In genomic region chr3:122705246-122705645, GRCm38 (mm10) we compare ENCODE assay signal across 30 mouse cellular contexts. TPM values are rescaled to one million over a fixed set of nuclear protein-coding genes. Genes with fewer than 3 reads are reported as not detected.
DNase-seq lines count a peak whose midpoint lies in the region; ATAC-seq and TF ChIP-seq lines count a peak whose summit lies in the region.
"Had no signal": no experiment of that assay in that cellular context is flagged by ENCODE, and none has a peak within 500 bp of the region (broad histone marks: within the 10 kb centered on the region; RNA-seq: fewer than 3 reads in every experiment).

No protein-coding gene starts in this region.

- H3K27me3 ChIP-seq in intestine, embryonic 14.5 days (replicated peaks; ENCODE audit: control insufficient read depth, insufficient read depth, low read length): no peaks in the 10 kb centered on the region
- no peaks in the 10 kb centered on the region for H3K27me3 ChIP-seq in intestine, postnatal 0 days (replicated peaks; ENCODE audit: control insufficient read depth, insufficient read depth, low read length)
- H3K27me3 ChIP-seq in stomach, embryonic 14.5 days (ENCODE audit: control insufficient read depth, insufficient read depth, low read length): no peaks in the 10 kb centered on the region
- H3K27me3 ChIP-seq in midbrain, embryonic 15.5 days (replicated peaks): no peaks in the 10 kb centered on the region
- H3K27me3 ChIP-seq: embryonic facial prominence, embryonic 12.5 days; forebrain, embryonic 15.5 days; heart, embryonic 13.5 days; hindbrain, embryonic 15.5 days; limb, embryonic 15.5 days; liver, embryonic 13.5 days; neural tube, embryonic 12.5 days had no signal

- DNase-seq in intestine, embryonic 14.5 days (ENCODE audit: low spot score): no peak
- DNase-seq in lung, postnatal 10 days: peak; percentile 16
- no peak for DNase-seq in lung, postnatal 25 days (ENCODE audit: low spot score)
- no peak for DNase-seq in adrenal gland, adult 2 months
- DNase-seq: adrenal gland, postnatal 25 days; cerebellum, adult 11-12 months; cerebellum, adult 9-11 months; embryo, embryonic 11 days; gastrocnemius, adult 2 months; heart, postnatal 10 days; kidney, postnatal 14 days; layer of hippocampus, adult 9-11 months; liver, embryonic 13.5 days; midbrain, embryonic 14.5 days; right cerebral cortex, adult 18-20 months; spleen, adult 18-20 months; thymus, postnatal 14 days had no signal

- H3K4me2 ChIP-seq in intestine, embryonic 14.5 days (ENCODE audit: low read length): no peak overlapping the region
- H3K4me2 ChIP-seq in intestine, postnatal 0 days (replicated peaks; ENCODE audit: low read depth): no peak overlapping the region
- H3K4me2 ChIP-seq in stomach, embryonic 14.5 days (replicated peaks; ENCODE audit: low read depth, low read length): 0 out of 2 replicates have a peak overlapping the region, but pooled peaks have one; percentile 3
- H3K4me2 ChIP-seq in midbrain, embryonic 15.5 days: no peak overlapping the region
- H3K4me2 ChIP-seq: embryonic facial prominence, embryonic 12.5 days; forebrain, embryonic 15.5 days; heart, embryonic 13.5 days; hindbrain, embryonic 15.5 days; limb, embryonic 15.5 days; liver, embryonic 13.5 days; neural tube, embryonic 12.5 days had no signal

- TF ChIP-seq CTCF in intestine, postnatal 0 days (IDR thresholded peaks at IDR 0.05; ENCODE audit: low read depth): no peak

- no peaks in the 10 kb centered on the region for H3K36me3 ChIP-seq in intestine, embryonic 14.5 days (ENCODE audit: control insufficient read depth, insufficient read depth, low read length)
- H3K36me3 ChIP-seq in intestine, postnatal 0 days (ENCODE audit: control insufficient read depth, insufficient read depth): no peaks in the 10 kb centered on the region
- H3K36me3 ChIP-seq in stomach, embryonic 14.5 days (ENCODE audit: control insufficient read depth, insufficient read depth, low read length): no peaks in the 10 kb centered on the region
- H3K36me3 ChIP-seq in midbrain, embryonic 15.5 days (replicated peaks): no peaks in the 10 kb centered on the region
- H3K36me3 ChIP-seq: embryonic facial prominence, embryonic 12.5 days; forebrain, embryonic 15.5 days; heart, embryonic 13.5 days; hindbrain, embryonic 10.5 days; hindbrain, embryonic 15.5 days; limb, embryonic 10.5 days; limb, embryonic 15.5 days; liver, embryonic 13.5 days; neural tube, embryonic 12.5 days had no signal

- peaks cover 12% of the 10 kb centered on the region; the same call in 1 of the 2 replicates for H3K4me1 ChIP-seq in intestine, embryonic 14.5 days (replicated peaks; ENCODE audit: control insufficient read depth, insufficient read depth, low read length)
- no peaks in the 10 kb centered on the region; the same call in 1 of the 2 replicates for H3K4me1 ChIP-seq in intestine, postnatal 0 days (replicated peaks; ENCODE audit: control insufficient read depth, insufficient read depth, low read length)
- H3K4me1 ChIP-seq in stomach, embryonic 14.5 days (ENCODE audit: control insufficient read depth, insufficient read depth, low read length): peaks cover 9% of the 10 kb centered on the region
- no peaks in the 10 kb centered on the region for H3K4me1 ChIP-seq in midbrain, embryonic 15.5 days
- H3K4me1 ChIP-seq: embryonic facial prominence, embryonic 12.5 days; forebrain, embryonic 15.5 days; hindbrain, embryonic 15.5 days; limb, embryonic 10.5 days; limb, embryonic 15.5 days; liver, embryonic 13.5 days; neural tube, embryonic 12.5 days had no signal

- no peaks in the 10 kb centered on the region for H3K9me3 ChIP-seq in intestine, embryonic 14.5 days (ENCODE audit: control insufficient read depth, low read length)
- H3K9me3 ChIP-seq in intestine, postnatal 0 days (ENCODE audit: control insufficient read depth): no peaks in the 10 kb centered on the region
- no peaks in the 10 kb centered on the region for H3K9me3 ChIP-seq in stomach, embryonic 14.5 days (ENCODE audit: control insufficient read depth, low read depth, low read length)
- no peaks in the 10 kb centered on the region for H3K9me3 ChIP-seq in midbrain, embryonic 15.5 days
- H3K9me3 ChIP-seq: embryonic facial prominence, embryonic 12.5 days; forebrain, embryonic 15.5 days; heart, embryonic 13.5 days; hindbrain, embryonic 10.5 days; hindbrain, embryonic 15.5 days; limb, embryonic 10.5 days; limb, embryonic 15.5 days; liver, embryonic 13.5 days; neural tube, embryonic 12.5 days had no signal

- peak overlapping the region; percentile 60 for H3K27ac ChIP-seq in intestine, embryonic 14.5 days (ENCODE audit: low read depth)
- H3K27ac ChIP-seq in intestine, postnatal 0 days (ENCODE audit: low read depth, low read length): no peak overlapping the region
- peak overlapping the region; percentile 75; the same call in 1 of the 2 replicates for H3K27ac ChIP-seq in stomach, embryonic 14.5 days (ENCODE audit: low read length)
- H3K27ac ChIP-seq in midbrain, embryonic 15.5 days: no peak overlapping the region
- H3K27ac ChIP-seq: embryonic facial prominence, embryonic 12.5 days; forebrain, embryonic 15.5 days; gastrocnemius, adult 2 months; hindbrain, embryonic 10.5 days; hindbrain, embryonic 15.5 days; limb, embryonic 10.5 days; limb, embryonic 15.5 days; liver, embryonic 13.5 days; neural tube, embryonic 12.5 days had no signal

- H3K4me3 ChIP-seq in intestine, embryonic 14.5 days (ENCODE audit: low read depth, low read length): no peak overlapping the region
- no peak overlapping the region for H3K4me3 ChIP-seq in intestine, postnatal 0 days (ENCODE audit: low read depth, low read length)
- no peak overlapping the region for H3K4me3 ChIP-seq in stomach, embryonic 14.5 days (ENCODE audit: low read depth, low read length)
- no peak overlapping the region for H3K4me3 ChIP-seq in midbrain, embryonic 15.5 days
- H3K4me3 ChIP-seq: embryonic facial prominence, embryonic 12.5 days; forebrain, embryonic 15.5 days; gastrocnemius, adult 2 months; heart, embryonic 13.5 days; hindbrain, embryonic 10.5 days; hindbrain, embryonic 15.5 days; limb, embryonic 10.5 days; limb, embryonic 15.5 days; liver, embryonic 13.5 days; neural tube, embryonic 12.5 days had no signal

- ATAC-seq in intestine, embryonic 14.5 days (replicated peaks; ENCODE audit: low FRiP score, low TSS enrichment, low read depth): no peak
- ATAC-seq in intestine, postnatal 0 days: no peak
- no peak for ATAC-seq in stomach, embryonic 14.5 days (ENCODE audit: insufficient number of reproducible peaks, insufficient read depth, low FRiP score, low read depth)
- no peak for ATAC-seq in midbrain, embryonic 15.5 days (replicated peaks)
- ATAC-seq: forebrain, embryonic 15.5 days; inflammation-experienced regulatory T-cells, adult 6 months had no signal

- no peak overlapping the region for H3K9ac ChIP-seq in intestine, embryonic 14.5 days (ENCODE audit: low read length)
- no peak overlapping the region for H3K9ac ChIP-seq in intestine, postnatal 0 days (ENCODE audit: low read depth, low read length)
- H3K9ac ChIP-seq in stomach, embryonic 14.5 days (replicated peaks; ENCODE audit: low read depth, low read length): no peak overlapping the region
- H3K9ac ChIP-seq in midbrain, embryonic 15.5 days: no peak overlapping the region
- H3K9ac ChIP-seq: embryonic facial prominence, embryonic 12.5 days; forebrain, embryonic 15.5 days; heart, embryonic 13.5 days; hindbrain, embryonic 15.5 days; limb, embryonic 15.5 days; liver, embryonic 13.5 days; neural tube, embryonic 12.5 days had no signal

- WGBS in intestine, embryonic 14.5 days: 49% methylated on average over 7 of the region's 7 CpGs
- WGBS in intestine, postnatal 0 days: 58% methylated on average over 7 of the region's 7 CpGs
- 48% methylated on average over 7 of the region's 7 CpGs for WGBS in stomach, embryonic 14.5 days
- WGBS in midbrain, embryonic 15.5 days: 79% methylated on average over 7 of the region's 7 CpGs

RNA-seq across cellular contexts. Expression of gene Pde5a, which starts 23.5 kb away (rescaled TPM):
- 31.6 and 33.8 TPM in 2 replicates for polyA plus RNA-seq in intestine, embryonic 14.5 days (2014; fragmentation: Nextera tagmentation; extraction: Ambion mirVana)
- 9.0 and 9.1 TPM in 2 replicates for polyA plus RNA-seq in intestine, postnatal 0 days (2015; fragmentation: Nextera tagmentation; extraction: Ambion mirVana)
- 56.3 and 60.0 TPM in 2 replicates for polyA plus RNA-seq in stomach, embryonic 14.5 days (2014; fragmentation: Nextera tagmentation; extraction: Ambion mirVana)
- 10 to 100 TPM; 46.5 to 48.8 TPM for total RNA-seq in adrenal gland, adult 2 months (2021)
- polyA plus RNA-seq in adrenal gland, adult 2 months (2012; rRNA removed): 4.6 and 7.3 TPM in 2 replicates
- 1.9 TPM in 2 replicates for polyA plus RNA-seq in midbrain, embryonic 15.5 days (2015; fragmentation: Nextera tagmentation; extraction: Ambion mirVana)
- total RNA-seq: MEL had no signal

Comparison
In these comparisons a context has a peak if more than half of its experiments do, and no peak if none do; other contexts are left out.
1. H3K27ac ChIP-seq: peak in intestine, embryonic 14.5 days (single experiment) and stomach, embryonic 14.5 days (single experiment); none in intestine, postnatal 0 days (single experiment) and midbrain, embryonic 15.5 days (single experiment).